Mouse (Mus musculus) ES-E14 (cell line): ENCODE results near the gene Tmem100.

Experiments used
- CHD2 ChIP-seq: IDR thresholded peaks from 2 replicates; pipeline ENCODE4 v1.6.1; 2014; ENCODE audit warnings: mild to moderate bottlenecking, low read depth, low read length, inconsistent platforms
- HCFC1 ChIP-seq: IDR thresholded peaks from 2 replicates; pipeline ENCODE4 v1.6.1; 2012; ENCODE audit warnings: low read length, inconsistent platforms, borderline replicate concordance; ENCODE audit not compliant: insufficient read depth
- MAFK ChIP-seq: IDR thresholded peaks from 2 replicates; pipeline ENCODE4 v1.6.1; 2014; ENCODE audit warnings: mild to moderate bottlenecking, low read depth, low read length, inconsistent platforms; ENCODE audit not compliant: insufficient read depth
- ZC3H11A ChIP-seq: IDR thresholded peaks from 2 replicates; pipeline ENCODE4 v1.6.1; 2012; ENCODE audit warnings: low read depth, mild to moderate bottlenecking, inconsistent platforms, low read length, borderline replicate concordance
- ZNF384 ChIP-seq: IDR thresholded peaks from 2 replicates; pipeline ENCODE4 v1.6.1; 2012; ENCODE audit warnings: low read depth, low read length, inconsistent platforms

- no peak for TF ChIP-seq MAFK
- TF ChIP-seq HCFC1: no peak
- no peak for TF ChIP-seq ZNF384
- TF ChIP-seq ZC3H11A: no peak
- TF ChIP-seq CHD2: no peak
Observed at GRCm38 (mm10) chr11:90001396-90002230, 28.5 kb upstream of the Tmem100 start.
